Comparison of ENCODE assay signal across 7 mouse cellular contexts in the genomic region with DNA sequence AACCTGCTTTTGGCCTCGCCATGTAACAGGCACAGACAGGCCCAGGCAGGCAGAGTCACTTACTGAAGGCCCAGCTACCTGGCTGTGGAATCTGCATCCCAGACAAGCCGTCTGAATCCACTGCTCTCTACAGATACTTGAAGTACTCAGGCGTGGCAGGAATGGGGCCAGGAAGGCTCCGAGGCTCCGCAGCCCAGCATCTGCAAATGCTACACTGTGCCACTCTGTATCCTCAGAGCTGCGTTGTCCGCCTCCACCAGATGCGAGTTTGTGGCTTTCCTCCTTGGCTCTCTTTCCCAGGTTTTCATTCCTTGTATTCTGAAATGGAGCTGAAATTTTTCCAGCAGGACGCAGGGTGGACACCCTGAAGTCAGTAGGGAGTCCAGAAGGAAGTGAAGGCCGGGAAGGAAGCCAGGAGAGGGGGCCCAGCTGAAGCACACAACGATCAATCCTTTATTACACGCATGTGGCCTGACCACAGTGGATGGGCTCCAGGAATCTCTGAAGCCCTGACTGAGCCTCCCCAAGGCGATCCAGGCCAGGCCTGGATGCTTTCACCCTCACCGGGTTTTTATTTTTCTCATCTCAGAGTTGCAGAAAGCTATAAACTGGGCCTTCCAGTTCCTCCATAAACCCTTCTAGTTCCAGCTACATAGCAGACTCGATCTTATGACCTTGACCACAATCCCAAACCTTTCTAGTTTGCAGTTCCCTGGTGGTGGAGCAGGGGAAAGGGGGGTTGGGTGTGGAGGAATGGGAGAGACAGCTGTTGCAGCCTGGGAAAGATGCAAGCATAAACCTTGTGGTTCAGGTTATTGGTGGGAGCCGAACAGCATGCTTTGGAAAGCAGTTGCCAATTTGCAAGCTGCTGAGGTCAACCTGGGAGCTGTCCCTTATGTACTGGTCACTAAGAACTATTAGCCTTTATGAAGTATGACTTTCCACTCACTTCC. TPM values are rescaled to one million over a fixed set of nuclear protein-coding genes. Genes with fewer than 3 reads are reported as not detected.
DNase-seq lines count a peak whose midpoint lies in the region; ATAC-seq lines count a peak whose summit lies in the region.

No protein-coding gene starts in this region.

- H3K4me2 ChIP-seq in embryonic facial prominence, embryonic 11.5 days (ENCODE audit: low read depth, low read length) = no peak overlapping the region; the same call in 1 of the 2 replicates
- no peak overlapping the region for H3K4me2 ChIP-seq in heart, embryonic 15.5 days

- H3K36me3 ChIP-seq in embryonic facial prominence, embryonic 11.5 days (replicated peaks; ENCODE audit: control insufficient read depth, insufficient read depth, low read depth, low read length) = no peaks in the 10 kb centered on the region
- no peaks in the 10 kb centered on the region for H3K36me3 ChIP-seq in heart, embryonic 15.5 days
- H3K36me3 ChIP-seq in limb, embryonic 10.5 days = no peaks in the 10 kb centered on the region

- H3K9ac ChIP-seq in embryonic facial prominence, embryonic 11.5 days (replicated peaks; ENCODE audit: low read length) = no peak overlapping the region
- no peak overlapping the region for H3K9ac ChIP-seq in heart, embryonic 15.5 days

- peak overlapping the region; percentile 77 for H3K27ac ChIP-seq in embryonic facial prominence, embryonic 11.5 days (replicated peaks; ENCODE audit: low read depth, low read length)
- peak overlapping the region; percentile 67 for H3K27ac ChIP-seq in heart, embryonic 15.5 days
- peak overlapping the region; percentile 89 for H3K27ac ChIP-seq in limb, embryonic 10.5 days

- H3K9me3 ChIP-seq in embryonic facial prominence, embryonic 11.5 days (replicated peaks; ENCODE audit: control insufficient read depth, low read length) = no peaks in the 10 kb centered on the region
- H3K9me3 ChIP-seq in heart, embryonic 15.5 days (replicated peaks) = no peaks in the 10 kb centered on the region
- no peaks in the 10 kb centered on the region for H3K9me3 ChIP-seq in limb, embryonic 10.5 days (replicated peaks)

- no peak for ATAC-seq in embryonic facial prominence, embryonic 11.5 days (replicated peaks; ENCODE audit: insufficient number of reproducible peaks, low FRiP score, low TSS enrichment, low read depth)
- peak; percentile 53 for ATAC-seq in heart, embryonic 15.5 days (replicated peaks; ENCODE audit: insufficient number of reproducible peaks, insufficient read depth, low FRiP score, low read depth)
- no peak for ATAC-seq in activated CD4-positive, CD25-positive, alpha-beta regulatory T cell, adult 4 months

- H3K27me3 ChIP-seq in embryonic facial prominence, embryonic 11.5 days (ENCODE audit: control insufficient read depth, insufficient read depth, low read length) = no peaks in the 10 kb centered on the region
- H3K27me3 ChIP-seq in heart, embryonic 15.5 days = no peaks in the 10 kb centered on the region
- H3K27me3 ChIP-seq in limb, embryonic 10.5 days (ENCODE audit: low read depth, poor library complexity, severe bottlenecking) = no peaks in the 10 kb centered on the region

- H3K4me3 ChIP-seq in embryonic facial prominence, embryonic 11.5 days (ENCODE audit: low read depth, low read length) = no peak overlapping the region
- no peak overlapping the region for H3K4me3 ChIP-seq in heart, embryonic 15.5 days
- H3K4me3 ChIP-seq in limb, embryonic 10.5 days = 0 out of 2 replicates have a peak overlapping the region, but pooled peaks have one; percentile 9

- 50% methylated on average over 16 of the region's 16 CpGs for WGBS in embryonic facial prominence, embryonic 11.5 days
- WGBS in heart, embryonic 15.5 days = 60% methylated on average over 16 of the region's 16 CpGs
- WGBS in limb, embryonic 10.5 days = 57% methylated on average over 16 of the region's 16 CpGs

- peaks cover 22% of the 10 kb centered on the region for H3K4me1 ChIP-seq in embryonic facial prominence, embryonic 11.5 days (ENCODE audit: control insufficient read depth, insufficient read depth, low read length)
- H3K4me1 ChIP-seq in heart, embryonic 15.5 days (replicated peaks) = peaks cover 34% of the 10 kb centered on the region
- H3K4me1 ChIP-seq in limb, embryonic 10.5 days = peaks cover 73% of the 10 kb centered on the region

- DNase-seq in embryonic facial prominence, embryonic 11.5 days (ENCODE audit: low spot score) = peak; percentile 45
- peak; percentile 98 for DNase-seq in fibroblast of lung, adult 2 months (ENCODE audit: low read depth)
- DNase-seq in limb, embryonic 10.5 days (ENCODE audit: low spot score) = peak; percentile 66
- DNase-seq in cerebellum, adult 9-11 months = no peak
- no peak for DNase-seq in c-Kit-positive CD71-positive TER-119-positive erythroid progenitor cells, embryonic 14.5 days (ENCODE audit: low spot score)

RNA-seq across cellular contexts. Expression of a gene that starts 27.5 kb away (rescaled TPM):
- 9.1 and 11.7 TPM in 2 replicates for polyA plus RNA-seq in embryonic facial prominence, embryonic 11.5 days (2014; fragmentation: Nextera tagmentation; extraction: Ambion mirVana)
- polyA plus RNA-seq in heart, embryonic 15.5 days (2015; fragmentation: Nextera tagmentation; extraction: Ambion mirVana) = 5.5 and 6.8 TPM in 2 replicates
- 13.2 and 13.7 TPM in 2 replicates for polyA plus RNA-seq in limb, embryonic 10.5 days (2016; fragmentation: Nextera tagmentation; extraction: Ambion mirVana)
- polyA plus RNA-seq in activated CD4-positive, CD25-positive, alpha-beta regulatory T cell, adult 4 months (2017; shearing (Covaris generic)) = 1 to 10 TPM in 1 of 2 experiments, under 1 TPM in 1; 0.89 to 1.6 TPM

RNA-seq across cellular contexts. Expression of a gene that starts 57.1 kb away (rescaled TPM):
- polyA plus RNA-seq in embryonic facial prominence, embryonic 11.5 days (2014; fragmentation: Nextera tagmentation; extraction: Ambion mirVana) = 44.1 and 52.1 TPM in 2 replicates
- 12.3 and 15.1 TPM in 2 replicates for polyA plus RNA-seq in heart, embryonic 15.5 days (2015; fragmentation: Nextera tagmentation; extraction: Ambion mirVana)
- polyA plus RNA-seq in limb, embryonic 10.5 days (2016; fragmentation: Nextera tagmentation; extraction: Ambion mirVana) = 57.2 and 66.6 TPM in 2 replicates
- not detected for polyA plus RNA-seq in activated CD4-positive, CD25-positive, alpha-beta regulatory T cell, adult 4 months (2017; shearing (Covaris generic))

Comparison
In these comparisons a context has a peak if more than half of its experiments do, and no peak if none do; other contexts are left out.
1. DNase-seq: peak in embryonic facial prominence, embryonic 11.5 days (single experiment), fibroblast of lung, adult 2 months (single experiment) and limb, embryonic 10.5 days (single experiment); none in cerebellum, adult 9-11 months (single experiment) and c-Kit-positive CD71-positive TER-119-positive erythroid progenitor cells, embryonic 14.5 days (single experiment).
2. RNA of a gene that starts 57.1 kb away (polyA plus RNA-seq): 57.2 to 66.6 TPM in limb, embryonic 10.5 days, 44.1 to 52.1 TPM in embryonic facial prominence, embryonic 11.5 days and 12.3 to 15.1 TPM in heart, embryonic 15.5 days; not detected in activated CD4-positive, CD25-positive, alpha-beta regulatory T cell, adult 4 months; every median in the first group is over 10 times any median in the second.
3. Peak in every context shown above with its lines, with median percentiles within 50 percentile points of each other: H3K27ac ChIP-seq.